Mouse (Mus musculus): ENCODE measurements around the gene Arnt2.

Arnt2 gene

DNA sequence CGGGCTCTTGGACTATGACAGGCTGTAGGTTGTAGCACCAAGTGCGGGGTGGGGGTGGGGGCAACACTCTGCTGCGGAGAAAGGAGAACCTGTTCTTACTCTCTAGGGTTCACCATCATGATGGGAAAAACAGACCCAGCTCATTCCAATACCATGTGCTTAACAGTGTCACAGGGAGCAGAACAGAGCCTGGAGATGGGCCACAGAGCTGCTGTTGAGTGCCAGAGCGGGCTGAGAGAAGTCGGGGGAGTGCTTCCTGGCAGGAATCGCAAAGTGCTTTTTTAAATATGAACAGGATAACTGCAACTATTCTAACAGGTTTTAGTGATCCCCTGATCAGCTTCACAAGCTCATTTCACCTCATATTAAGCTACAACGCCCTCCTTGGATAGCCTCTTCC, 116.9 kb downstream of the Arnt2 start:
- DNase-seq (ENCODE audit: low spot score in 2 of 2): no peak

DNA sequence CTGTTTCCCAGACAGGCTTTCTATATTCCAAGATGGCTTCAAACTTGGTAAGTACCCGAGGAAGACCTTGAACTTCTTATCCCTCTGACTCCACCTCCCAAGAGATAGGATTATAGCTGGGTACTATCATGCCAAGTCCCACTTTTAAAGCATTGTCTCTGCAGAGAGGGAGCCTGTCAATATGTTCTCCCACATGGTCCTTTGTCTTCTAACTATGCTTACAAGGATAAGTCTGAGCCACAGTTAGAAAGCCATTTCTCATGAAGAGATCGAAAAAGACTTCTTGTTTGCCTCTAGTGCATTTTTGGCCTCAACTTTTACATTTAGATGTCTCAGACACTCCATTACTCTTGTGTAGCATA, 122.8 kb downstream of the Arnt2 start:
- DNase-seq (ENCODE audit: low spot score in 2 of 2): no peak

DNA sequence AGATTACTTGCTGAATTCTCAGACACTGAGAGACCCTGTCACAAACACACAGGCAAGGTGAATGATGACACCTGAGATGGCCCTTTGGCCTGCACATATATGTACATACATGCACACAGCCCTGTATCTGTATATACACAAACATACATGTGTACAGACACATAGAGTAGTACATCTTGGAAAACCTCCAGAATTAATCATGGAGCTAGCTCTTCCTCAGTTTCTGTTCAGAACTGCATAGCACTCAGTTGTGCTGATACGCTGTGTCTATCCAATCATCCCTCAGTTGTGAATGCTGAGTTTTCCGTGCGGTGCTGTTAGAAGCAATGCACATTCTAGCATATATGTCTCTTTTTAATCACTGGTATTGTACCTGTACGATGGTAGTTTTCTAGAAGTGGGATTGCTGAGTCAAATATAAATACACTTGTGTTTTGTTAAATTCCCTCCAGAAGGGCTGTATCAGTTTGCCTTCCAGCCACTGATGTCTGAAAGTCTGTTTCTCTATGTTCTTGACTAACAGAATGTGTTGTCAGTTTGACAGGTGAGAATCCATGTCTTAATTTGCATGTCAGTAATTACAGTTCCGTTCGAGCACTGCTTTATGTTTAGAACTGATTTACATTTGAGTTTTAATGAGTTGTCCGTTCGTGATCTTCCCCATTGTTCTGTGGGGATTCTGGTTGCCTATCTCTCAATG, 123.3 kb downstream of the Arnt2 start:
- no peak for DNase-seq (ENCODE audit: low spot score in 2 of 2)

DNA sequence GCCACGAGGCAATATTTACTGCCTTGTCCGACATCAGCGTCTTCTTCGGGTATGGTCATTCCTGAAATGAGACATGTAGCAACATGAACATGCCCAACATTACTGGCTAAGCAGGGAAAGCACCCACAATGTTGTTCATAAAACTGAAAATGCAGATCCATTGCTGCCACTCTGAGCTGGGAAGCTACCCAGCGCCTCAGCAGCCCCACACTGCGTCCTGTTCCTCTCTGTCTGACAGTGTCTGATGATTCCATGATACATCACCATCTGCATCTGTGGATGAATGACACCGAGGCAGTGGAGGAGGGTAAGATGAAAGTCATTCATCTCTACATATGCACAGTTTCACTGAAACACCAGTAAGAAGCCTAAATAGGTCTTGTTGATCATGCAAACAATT, 124.2 kb downstream of the Arnt2 start:
- DNase-seq (ENCODE audit: low spot score in 2 of 2): no peak

DNA sequence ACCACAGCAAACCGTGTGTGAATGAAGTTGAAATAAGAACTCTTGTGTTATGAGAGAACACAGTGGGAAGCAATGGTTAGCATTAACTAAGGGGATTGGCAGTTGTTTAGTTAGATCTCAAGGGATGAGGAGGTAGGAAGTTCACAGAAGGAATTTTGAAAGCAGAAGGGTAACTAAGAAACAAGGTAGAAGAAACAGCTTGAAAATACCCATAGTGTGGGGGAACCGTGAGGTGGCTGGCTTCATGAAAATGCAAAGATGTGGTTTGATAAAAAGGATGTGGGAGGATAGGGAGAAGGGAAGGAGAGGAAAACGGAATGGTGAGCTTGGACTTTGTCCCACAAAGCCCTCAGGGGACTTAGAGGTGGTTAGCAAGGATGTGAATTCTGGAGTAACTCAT, 125.0 kb downstream of the Arnt2 start:
- no peak for DNase-seq (ENCODE audit: low spot score in 2 of 2)

DNA sequence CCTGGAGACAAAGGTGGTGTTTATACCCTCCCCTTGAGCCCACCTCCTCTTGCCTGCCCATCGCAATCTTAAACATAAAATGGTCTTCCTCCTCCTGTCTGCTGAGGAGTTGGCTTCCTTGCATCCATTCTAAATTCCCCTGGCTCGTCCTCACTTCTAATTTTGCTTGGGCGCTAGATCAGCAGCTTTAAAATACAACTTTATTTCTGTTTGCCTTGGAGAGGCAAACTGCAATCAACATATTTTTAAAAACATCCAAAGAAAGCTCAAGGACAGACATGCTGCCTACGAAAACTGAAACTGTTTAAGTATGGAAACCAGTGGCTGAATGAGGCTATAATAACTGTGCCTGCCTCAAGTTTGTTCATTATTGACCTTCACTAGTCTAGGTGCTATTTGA, 127.7 kb downstream of the Arnt2 start:
- no peak for DNase-seq (ENCODE audit: low spot score in 2 of 2)

DNA sequence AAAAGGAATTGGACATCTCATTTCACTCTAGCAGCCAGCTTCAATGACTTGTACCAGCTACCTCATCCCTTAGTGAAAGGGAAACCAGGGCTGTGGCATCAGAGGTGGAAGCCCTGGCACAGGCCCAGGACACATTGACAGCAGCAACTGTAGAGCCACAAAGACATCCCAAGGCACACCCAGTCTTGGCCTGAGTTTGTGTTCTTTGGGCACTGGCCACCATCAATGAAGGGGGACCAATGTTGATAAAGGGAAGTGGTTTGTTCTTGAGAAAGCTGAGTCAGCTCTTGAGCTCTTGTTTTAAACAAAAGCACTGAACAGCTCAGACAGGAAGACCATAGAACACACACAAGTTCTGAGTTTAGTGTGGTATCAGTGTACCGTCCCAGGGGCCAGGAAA, 130.7 kb downstream of the Arnt2 start:
- DNase-seq (ENCODE audit: low spot score in 2 of 2): no peak

DNA sequence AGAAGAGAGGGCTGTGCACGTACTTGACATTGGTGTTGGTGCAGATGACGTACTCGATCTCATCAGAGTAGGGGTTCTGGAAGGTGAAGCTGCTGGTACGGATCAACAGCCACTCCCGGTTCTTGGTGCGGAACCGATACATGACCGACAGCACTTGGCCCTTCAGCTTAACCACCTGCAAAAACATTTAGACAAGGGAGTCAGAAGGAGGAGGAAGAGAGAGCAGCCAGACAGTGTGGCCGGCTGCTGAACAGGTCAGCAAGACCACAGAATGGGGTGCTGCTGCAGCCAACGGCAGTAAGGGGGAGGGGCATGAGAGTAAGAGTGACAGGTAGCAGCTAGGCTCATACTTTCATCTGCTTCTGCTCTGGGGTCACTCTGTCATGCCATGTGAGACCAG, 134.7 kb downstream of the Arnt2 start:
- DNase-seq (ENCODE audit: low spot score in 2 of 2): no peak

DNA sequence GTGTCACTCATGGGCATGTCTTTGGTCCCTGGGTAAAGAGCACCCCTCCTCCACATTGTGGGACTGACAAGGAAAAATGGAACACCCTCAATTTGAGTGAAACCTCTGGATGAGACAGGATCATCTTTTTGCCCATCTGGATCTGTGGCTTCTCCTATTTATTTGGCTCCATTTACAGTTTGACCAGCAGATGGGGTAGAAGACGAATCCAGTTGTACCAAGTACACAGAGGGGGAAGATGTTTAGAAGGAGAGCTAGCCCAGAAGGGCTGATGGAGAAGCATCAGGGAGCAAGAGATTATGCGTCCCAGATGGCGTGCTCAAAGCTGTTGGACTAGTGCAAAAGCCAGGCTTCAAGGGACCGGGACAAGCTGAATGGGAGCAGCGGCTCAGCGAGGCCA, 136.0 kb downstream of the Arnt2 start:
- no peak for DNase-seq (ENCODE audit: low spot score in 2 of 2)

DNA sequence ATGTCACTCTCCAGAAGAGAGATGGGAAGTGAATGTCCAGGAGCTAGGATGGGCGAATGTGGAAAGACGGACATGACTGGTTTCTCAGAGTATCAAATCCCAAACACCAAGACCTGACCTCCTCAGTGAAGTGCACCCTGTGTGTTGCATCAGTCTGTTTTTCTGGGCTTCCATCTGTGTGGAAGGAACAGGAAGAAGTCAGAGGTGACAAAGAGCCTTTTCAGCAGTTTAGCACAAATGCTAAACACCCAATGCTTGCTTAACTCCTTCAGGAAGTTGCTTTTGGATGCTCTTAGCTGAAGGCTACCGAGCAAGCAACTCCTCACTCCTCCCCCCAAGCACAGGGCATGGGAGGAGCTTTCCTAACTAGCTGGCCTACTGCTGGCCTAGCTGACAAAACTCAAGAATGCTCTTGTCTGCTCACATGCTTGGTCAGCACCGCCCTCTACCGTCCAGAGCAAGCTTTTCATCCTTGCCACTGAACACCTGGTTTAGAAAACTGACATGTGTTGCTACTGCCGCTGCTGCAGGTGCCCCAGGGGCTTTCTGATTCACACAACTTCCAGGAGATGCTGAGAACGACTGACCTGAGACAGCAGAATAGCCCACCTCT, 137.7 kb downstream of the Arnt2 start:
- peak; percentile 55 to 75 for DNase-seq (ENCODE audit: low spot score in 2 of 2)

DNA sequence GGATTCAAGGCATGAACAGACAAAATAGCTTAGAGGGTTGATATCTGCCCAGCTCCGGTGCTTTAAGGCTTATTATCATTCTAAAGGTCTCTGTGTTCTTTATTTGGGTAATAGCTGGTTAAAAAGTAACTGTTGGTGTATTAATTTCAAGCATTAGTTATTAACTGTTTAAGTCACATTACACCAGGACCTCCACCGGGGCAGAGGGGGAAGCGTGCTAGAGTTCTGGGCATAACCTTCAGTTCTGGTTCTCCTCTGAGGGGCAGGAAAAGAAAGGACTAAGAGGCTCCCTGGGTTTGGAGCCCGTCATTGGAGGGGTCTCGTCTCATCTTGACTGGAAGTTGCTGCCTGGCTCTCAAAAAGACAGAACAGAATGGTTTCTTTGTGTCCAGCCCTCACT, 138.5 kb downstream of the Arnt2 start:
- DNase-seq (ENCODE audit: low spot score in 2 of 2): no peak

DNA sequence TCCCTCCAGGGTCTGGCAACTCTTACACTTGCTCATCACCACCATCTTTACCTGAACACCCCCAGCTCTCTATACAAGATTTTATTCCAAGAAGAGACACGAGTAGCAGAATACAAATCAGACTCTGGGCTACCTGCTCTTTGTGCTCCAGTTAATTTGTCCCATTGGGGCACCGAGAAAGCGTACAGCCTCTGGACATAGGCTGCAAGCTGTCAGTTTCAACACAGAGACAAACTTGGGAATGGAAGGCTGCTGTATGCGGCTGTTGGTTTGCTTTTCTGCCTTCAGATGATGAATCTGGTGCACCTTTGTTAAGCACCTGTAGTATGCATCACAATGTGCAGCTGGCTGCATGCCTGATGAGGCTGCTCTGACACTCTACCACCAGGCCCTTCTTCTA, 146.5 kb downstream of the Arnt2 start:
- DNase-seq (ENCODE audit: low spot score in 2 of 2): no peak

DNA sequence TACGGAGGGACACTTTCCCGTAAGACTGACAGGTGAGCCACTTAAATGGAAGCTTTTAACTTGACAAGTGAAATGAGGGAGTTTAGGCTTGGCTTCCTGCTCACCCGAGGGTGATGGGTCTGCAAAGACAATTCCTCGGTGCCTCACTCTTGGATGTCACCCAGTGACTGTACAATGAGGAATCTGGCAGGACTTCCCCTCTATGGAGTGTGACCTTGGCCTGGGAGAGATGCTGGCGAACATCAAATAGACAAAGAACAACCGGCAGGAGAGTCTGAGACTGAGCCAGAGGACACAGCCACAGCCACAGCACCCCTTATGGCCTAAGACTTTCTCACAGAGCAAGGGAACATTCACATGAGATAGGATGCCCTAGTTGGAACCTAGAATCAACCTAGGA, 148.6 kb downstream of the Arnt2 start:
- no peak for DNase-seq (ENCODE audit: low spot score in 2 of 2)

DNA sequence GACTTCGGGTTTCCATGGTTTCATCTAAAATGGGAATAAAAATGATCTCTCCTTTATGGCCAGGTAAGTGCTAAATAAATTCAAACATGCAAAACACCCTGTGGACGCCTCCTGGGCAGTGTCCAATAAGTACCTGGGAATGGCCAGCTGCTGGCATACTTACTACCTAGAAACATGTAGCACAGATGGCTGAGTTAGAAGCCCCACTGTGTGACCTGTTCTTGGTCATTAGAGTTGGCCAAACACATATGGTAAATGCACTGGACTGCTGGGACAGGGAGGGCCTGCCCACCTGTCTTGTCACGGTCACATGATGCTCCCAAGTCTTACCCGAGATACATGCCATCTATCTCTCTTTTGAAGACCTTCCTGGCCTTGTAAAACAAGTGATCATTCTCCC, 149.6 kb downstream of the Arnt2 start:
- DNase-seq (ENCODE audit: low spot score in 2 of 2): no peak

DNA sequence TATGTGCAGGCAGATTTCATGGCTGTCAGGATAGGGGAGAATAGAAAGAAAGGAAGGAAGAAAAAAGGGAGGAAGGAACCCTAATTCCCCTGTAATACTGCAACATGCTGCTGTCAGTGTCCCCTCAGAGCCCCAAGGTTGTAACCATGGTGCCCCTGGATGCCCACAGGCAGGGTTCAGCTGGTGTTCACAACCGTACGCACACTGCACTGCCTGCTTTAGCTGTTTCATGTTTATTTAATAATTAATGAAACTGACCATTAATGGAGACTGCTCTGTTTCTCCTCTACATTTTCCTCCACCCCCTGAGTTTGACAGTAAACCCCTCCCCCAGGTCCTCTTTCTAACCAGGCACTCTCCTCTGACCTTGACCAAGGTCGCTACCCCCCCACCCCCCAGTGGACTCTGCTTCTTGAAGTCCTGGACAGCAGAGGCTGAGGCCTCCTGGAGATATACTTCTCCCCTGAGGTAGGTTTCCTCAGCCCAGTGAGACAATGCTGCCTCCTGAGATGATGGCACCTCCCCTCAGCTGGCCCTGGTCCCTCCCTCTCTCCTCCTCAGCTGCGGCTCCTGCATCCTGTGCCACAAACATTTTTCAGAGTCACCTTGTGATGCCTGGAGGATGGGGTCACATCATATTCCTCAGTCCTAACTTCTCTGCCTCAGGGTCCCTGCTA, 150.5 kb downstream of the Arnt2 start:
- no peak for DNase-seq (ENCODE audit: low spot score in 2 of 2)

DNA sequence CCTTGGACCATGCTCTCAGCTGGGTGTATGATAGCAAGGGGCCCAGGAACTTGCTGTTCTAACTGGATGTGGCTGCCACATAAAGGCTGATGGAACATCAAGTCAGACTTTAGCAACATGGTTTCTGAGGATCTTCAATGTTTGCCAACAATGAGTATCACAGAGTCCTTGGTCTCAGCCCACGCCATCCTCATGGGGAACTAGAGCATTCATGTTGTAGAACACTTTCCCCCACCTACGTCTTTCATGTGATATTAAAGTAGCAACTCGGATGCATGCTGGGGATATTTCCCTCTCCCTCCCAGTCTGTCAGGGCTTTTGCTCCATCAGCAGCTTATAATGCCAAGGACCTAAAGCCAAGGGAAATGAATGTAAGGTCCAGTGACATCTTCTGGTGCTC, 153.3 kb downstream of the Arnt2 start:
- DNase-seq (ENCODE audit: low spot score in 2 of 2): no peak

DNA sequence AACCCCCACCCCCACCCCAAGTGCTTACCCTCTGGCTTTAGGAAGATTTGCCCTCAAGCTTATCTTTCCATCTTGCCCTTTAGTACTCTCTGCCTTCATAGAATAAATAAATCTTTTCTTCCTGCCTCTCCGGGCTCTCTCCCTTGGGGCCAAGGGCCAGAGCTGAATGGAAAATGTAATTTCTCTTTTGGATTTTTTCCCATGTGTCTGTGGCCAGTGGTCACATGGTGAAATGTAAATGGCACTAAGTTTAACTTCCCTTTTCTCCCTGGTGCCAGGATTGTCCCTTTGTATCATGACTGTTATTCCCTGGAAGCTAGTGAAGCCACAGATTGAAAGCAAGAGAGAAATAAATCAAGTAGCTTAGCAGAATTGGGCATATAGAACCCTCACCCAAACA, 153.7 kb downstream of the Arnt2 start:
- DNase-seq (ENCODE audit: low spot score in 2 of 2): no peak

DNA sequence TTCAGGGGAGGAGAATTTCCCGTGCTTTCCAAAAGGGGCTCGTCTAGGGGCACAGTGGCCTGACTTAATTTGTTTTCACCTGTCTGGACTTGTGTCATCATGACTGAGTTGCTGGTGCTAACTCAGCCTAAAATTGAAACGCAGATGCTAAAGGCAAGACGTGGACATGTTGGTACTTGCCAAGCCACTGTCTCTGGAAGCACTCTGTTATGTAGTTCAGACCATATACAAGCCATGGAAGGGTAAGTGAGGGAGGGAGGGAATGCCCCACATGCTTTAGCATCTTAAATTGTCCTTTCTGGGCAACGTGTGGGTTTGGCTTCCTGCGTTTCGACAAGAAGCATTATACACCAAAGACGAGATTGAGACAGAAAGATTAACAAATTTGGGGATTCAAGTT, 155.1 kb downstream of the Arnt2 start:
- DNase-seq (ENCODE audit: low spot score in 2 of 2): no peak

DNA sequence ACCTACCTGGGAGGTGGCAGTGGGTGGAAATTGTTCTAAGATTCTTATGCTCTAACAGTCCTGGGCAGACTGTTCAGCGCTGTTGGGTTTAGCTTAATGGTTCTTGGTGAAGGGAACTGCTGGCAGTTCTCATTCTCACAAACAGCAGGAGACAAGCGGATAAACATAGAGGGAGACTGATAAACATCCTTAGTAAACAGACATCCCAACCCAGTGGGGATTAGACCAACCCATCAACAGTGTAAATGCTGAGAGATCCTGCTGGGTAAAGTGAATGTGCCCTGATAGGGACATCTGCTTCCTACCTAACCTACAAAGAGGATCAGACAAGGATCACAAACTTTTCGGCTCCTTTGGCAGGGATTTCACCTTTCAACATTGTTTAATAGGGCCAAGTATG, 155.7 kb downstream of the Arnt2 start:
- no peak for DNase-seq (ENCODE audit: low spot score in 2 of 2)

DNA sequence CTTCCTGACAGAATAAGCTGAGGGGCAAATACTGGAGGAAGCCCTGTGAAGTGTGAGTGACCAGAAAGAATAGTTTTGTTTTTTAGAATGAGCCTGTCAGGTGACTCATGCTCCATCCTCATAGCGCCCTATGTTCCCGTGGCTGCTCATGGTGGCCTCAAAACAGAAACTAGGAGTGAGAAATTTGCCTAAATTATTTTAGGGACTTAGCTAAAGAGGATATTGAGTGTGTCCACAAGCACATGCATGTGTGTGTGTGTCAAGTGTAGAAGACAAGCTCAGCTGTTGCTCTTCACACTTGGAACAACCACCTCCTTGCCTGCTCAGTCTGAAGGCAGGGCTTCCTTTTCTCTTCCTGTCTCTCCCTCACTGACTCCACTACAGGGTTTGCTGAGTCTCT, 158.3 kb downstream of the Arnt2 start:
- no peak for DNase-seq (ENCODE audit: low spot score in 2 of 2)

DNA sequence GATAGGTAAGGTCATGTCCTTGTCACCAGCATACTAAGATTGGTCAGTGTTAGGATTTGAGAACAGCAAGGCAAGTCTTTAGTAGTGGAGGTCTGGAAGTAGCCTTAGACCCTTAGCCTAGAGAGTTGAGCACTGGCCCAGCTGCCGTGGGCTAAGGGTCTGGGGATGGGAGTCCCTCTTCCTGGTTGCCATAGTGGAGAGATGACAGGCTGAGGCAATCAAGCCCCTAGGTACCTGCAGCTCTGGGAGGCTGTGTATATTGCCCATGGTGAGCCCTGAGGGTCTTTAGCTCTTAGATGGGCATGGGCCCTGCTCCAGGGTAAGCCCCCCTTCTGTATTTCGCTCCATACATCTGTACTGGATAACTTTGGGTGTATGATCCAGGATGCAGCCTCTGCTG, 159.2 kb downstream of the Arnt2 start:
- DNase-seq (ENCODE audit: low spot score in 2 of 2): no peak

DNA sequence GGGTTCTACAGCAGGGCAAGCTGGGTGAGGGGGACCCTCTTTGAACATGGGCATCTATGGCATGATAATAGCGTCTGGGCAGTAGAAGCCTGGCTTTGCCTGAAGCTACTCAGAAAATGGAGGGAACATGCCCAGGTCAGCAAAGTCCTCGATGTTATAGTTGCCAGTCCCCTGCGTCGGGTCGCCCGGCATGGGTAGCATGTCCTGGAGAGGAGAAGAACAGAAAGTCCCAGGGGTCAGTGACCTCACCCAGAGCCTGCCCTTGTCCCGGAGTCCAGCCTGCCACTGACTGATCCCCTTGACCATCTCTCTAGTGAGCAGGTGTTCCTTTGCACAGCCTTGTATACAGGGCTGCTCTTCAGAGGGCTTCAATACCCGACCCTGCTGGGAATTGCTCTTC, 160.0 kb downstream of the Arnt2 start:
- no peak for DNase-seq (ENCODE audit: low spot score in 2 of 2)

DNA sequence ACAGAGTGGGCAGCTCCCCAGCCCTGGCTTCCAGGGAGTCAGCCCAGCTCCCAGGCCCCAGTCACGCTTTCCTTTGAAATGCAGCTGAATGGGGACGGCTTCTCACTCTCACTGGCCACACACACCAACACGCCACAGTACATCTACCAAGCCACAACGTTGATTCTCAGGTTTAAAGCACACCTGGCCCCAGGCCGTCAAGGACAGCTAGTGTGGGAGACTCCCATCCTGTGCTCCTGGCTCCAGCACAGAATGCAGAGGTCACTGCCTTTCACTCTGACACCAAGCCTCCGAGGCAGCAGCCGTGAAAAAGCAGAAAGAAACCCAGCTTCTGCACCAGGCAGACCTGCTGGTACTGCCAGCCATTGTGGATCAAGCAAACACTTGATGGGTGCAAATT, 160.6 kb downstream of the Arnt2 start:
- DNase-seq (ENCODE audit: low spot score in 2 of 2): no peak

Data from cerebellum, postnatal 4 days (tissue).